Mouse (Mus musculus) mammary gland, adult 2 months (tissue): ENCODE data around the gene Dmbt1. TPM values are rescaled to one million over a fixed set of nuclear protein-coding genes. Genes with fewer than 3 reads are reported as not detected.

ENCODE experiments used
- polyA plus RNA-seq: library from polyadenylated mRNA; depleted of rRNA; stranded (reverse); fragments of >200 nt; gene quantifications from 2 replicates; pipeline ENCODE4 v1.2.3, GENCODE M21; 2012; ENCODE audit warnings: low replicate concordance; rRNA removed

Dmbt1 gene
- polyA plus RNA-seq, result 79.8 and 169 TPM in 2 replicates

GRCm38 (mm10) chr7:131031755-131032154 lies at the start of gene Dmbt1:
Gene Dmbt1 (plus strand): TSS chr7:131032053.

GRCm38 (mm10) chr7:131146214-131146613 lies 114.4 kb downstream of the Dmbt1 start, which contains the start of gene 4933402N03Rik:
Gene 4933402N03Rik (minus strand): TSS chr7:131146314.

Other genes with a start within 250 kb of the Dmbt1 start
- 29.7 and 36.9 TPM in 2 replicates for gene Plekha1, start 166.3 kb upstream of the Dmbt1 start, polyA plus RNA-seq
- gene Htra1, start 95.9 kb upstream of the Dmbt1 start, polyA plus RNA-seq, result 149 and 311 TPM in 2 replicates
- not detected in 2 replicates for gene 4933402N03Rik, start 114.3 kb downstream of the Dmbt1 start, polyA plus RNA-seq
- gene 5430419D17Rik, start 142.3 kb downstream of the Dmbt1 start, polyA plus RNA-seq, result 3.1 and 3.3 TPM in 2 replicates